Mouse (Mus musculus): Measurements from ENCODE around the gene Relb. TPM values are rescaled to one million over a fixed set of nuclear protein-coding genes. Genes with fewer than 3 reads are reported as not detected.
A peak's percentile ranks its signal among the peaks of the same experiment; 100 is the strongest.

Gene Relb
- polyA plus RNA-seq, 2 experiments: 9.8 to 13.4 TPM

- Histone ChIP-seq H3K27ac (replicated peaks; ENCODE audit: low read depth, low read length) (peak within 1 kb of the TSS; percentile 88), H3K9ac (ENCODE audit: low read depth, low read length, severe bottlenecking) (peak within 1 kb of the TSS; percentile 97), H3K4me1 (ENCODE audit: control insufficient read depth, insufficient read depth, low read length) (peaks cover 14% of the 10 kb centered on the region), H3K9me3 (ENCODE audit: control insufficient read depth, low read length) (no peaks in the 10 kb centered on the region), H3K4me3 (replicated peaks; ENCODE audit: low read length) (peak within 1 kb of the TSS; percentile 100), H3K4me2 (replicated peaks; ENCODE audit: low read depth, low read length, severe bottlenecking) (peak within 1 kb of the TSS; percentile 87), H3K27me3 (ENCODE audit: control insufficient read depth, insufficient read depth, low read length) (no peaks in the 10 kb centered on the region), H3K36me3 (ENCODE audit: control insufficient read depth, insufficient read depth, low read length) (peaks cover 13% of the 10 kb centered on the region; the same call in 1 of the 2 replicates)
- TF ChIP-seq POLR2A (IDR thresholded peaks at IDR 0.05; ENCODE audit: borderline replicate concordance, extremely low read depth, insufficient read depth, insufficient read length): peak; percentile 53; the same call in 1 of the 2 replicates
- WGBS: under 1% methylated on average over 61 of the region's 63 CpGs
- peak; percentile 97 for DNase-seq (ENCODE audit: low spot score)
- peak; percentile 95 for ATAC-seq (ENCODE audit: low FRiP score, low read depth)
Measured at GRCm38 (mm10) chr7:19664955-19665841, 36.0 kb upstream of the Relb start, which contains the start of gene Clptm1. Clptm1 (minus strand) TSS chr7:19665033.

- H3K27me3 ChIP-seq (ENCODE audit: control insufficient read depth, insufficient read depth, low read length): no peaks in the 10 kb centered on the region
- peak overlapping the region; percentile 61 for H3K27ac ChIP-seq (replicated peaks; ENCODE audit: low read depth, low read length)
- ATAC-seq (ENCODE audit: low FRiP score, low read depth) (0 out of 2 replicates have a peak, but pooled peaks have one; percentile 1), DNase-seq (ENCODE audit: low spot score) (no peak)
- H3K9me3 ChIP-seq (ENCODE audit: control insufficient read depth, low read length): no peaks in the 10 kb centered on the region
- H3K9ac ChIP-seq (ENCODE audit: low read depth, low read length, severe bottlenecking): peak overlapping the region; percentile 97
- peak overlapping the region; percentile 87 for H3K4me2 ChIP-seq (replicated peaks; ENCODE audit: low read depth, low read length, severe bottlenecking)
- no peak for TF ChIP-seq POLR2A (IDR thresholded peaks at IDR 0.05; ENCODE audit: borderline replicate concordance, extremely low read depth, insufficient read depth, insufficient read length)
- peaks cover 14% of the 10 kb centered on the region for H3K4me1 ChIP-seq (ENCODE audit: control insufficient read depth, insufficient read depth, low read length)
- peak overlapping the region; percentile 100 for H3K4me3 ChIP-seq (replicated peaks; ENCODE audit: low read length)
- under 1% methylated on average over 26 of the region's 37 CpGs for WGBS
- H3K36me3 ChIP-seq (ENCODE audit: control insufficient read depth, insufficient read depth, low read length): peaks cover 20% of the 10 kb centered on the region
Measured at GRCm38 (mm10) chr7:19664455-19664954, 35.3 kb upstream of the Relb start.

- H3K27me3 ChIP-seq (ENCODE audit: control insufficient read depth, insufficient read depth, low read length): no peaks in the 10 kb centered on the region
Measured at GRCm38 (mm10) chr7:19663940-19664339, 34.7 kb upstream of the Relb start.

GRCm38 (mm10) chr7:19652614-19653013, 23.4 kb upstream of the Relb start:
- H3K4me2 ChIP-seq (replicated peaks; ENCODE audit: low read depth, low read length, severe bottlenecking): no peak overlapping the region

More at GRCm38 (mm10) chr7:19663940-19664339, 34.7 kb upstream of the Relb start:
- Histone ChIP-seq H3K9me3 (ENCODE audit: control insufficient read depth, low read length) (no peaks in the 10 kb centered on the region), H3K36me3 (ENCODE audit: control insufficient read depth, insufficient read depth, low read length) (peaks cover 21% of the 10 kb centered on the region), H3K4me1 (ENCODE audit: control insufficient read depth, insufficient read depth, low read length) (peaks cover 10% of the 10 kb centered on the region), H3K9ac (ENCODE audit: low read depth, low read length, severe bottlenecking) (peak overlapping the region; percentile 97), H3K4me2 (replicated peaks; ENCODE audit: low read depth, low read length, severe bottlenecking) (peak overlapping the region; percentile 87), H3K4me3 (replicated peaks; ENCODE audit: low read length) (peak overlapping the region; percentile 100), H3K27ac (replicated peaks; ENCODE audit: low read depth, low read length) (no peak overlapping the region)
- DNase-seq (ENCODE audit: low spot score) (no peak), ATAC-seq (ENCODE audit: low FRiP score, low read depth) (no peak)
- no peak for TF ChIP-seq POLR2A (IDR thresholded peaks at IDR 0.05; ENCODE audit: borderline replicate concordance, extremely low read depth, insufficient read depth, insufficient read length)
- 13% methylated on average over 8 of the region's 8 CpGs for WGBS

GRCm38 (mm10) chr7:19651063-19651786, 22.0 kb upstream of the Relb start:
- ATAC-seq (ENCODE audit: low FRiP score, low read depth) (no peak), DNase-seq (ENCODE audit: low spot score) (no peak)
- H3K4me1 ChIP-seq (ENCODE audit: control insufficient read depth, insufficient read depth, low read length): no peaks in the 10 kb centered on the region
- H3K27ac ChIP-seq (replicated peaks; ENCODE audit: low read depth, low read length): no peak overlapping the region
- no peak overlapping the region for H3K9ac ChIP-seq (ENCODE audit: low read depth, low read length, severe bottlenecking)
- no peaks in the 10 kb centered on the region for H3K9me3 ChIP-seq (ENCODE audit: control insufficient read depth, low read length)
- H3K27me3 ChIP-seq (ENCODE audit: control insufficient read depth, insufficient read depth, low read length): no peaks in the 10 kb centered on the region
- WGBS: 90% methylated on average over 6 of the region's 6 CpGs
- TF ChIP-seq POLR2A (IDR thresholded peaks at IDR 0.05; ENCODE audit: borderline replicate concordance, extremely low read depth, insufficient read depth, insufficient read length): no peak
- peaks cover 78% of the 10 kb centered on the region for H3K36me3 ChIP-seq (ENCODE audit: control insufficient read depth, insufficient read depth, low read length)
- no peak overlapping the region for H3K4me2 ChIP-seq (replicated peaks; ENCODE audit: low read depth, low read length, severe bottlenecking)
- no peak overlapping the region for H3K4me3 ChIP-seq (replicated peaks; ENCODE audit: low read length)

More at GRCm38 (mm10) chr7:19652614-19653013, 23.4 kb upstream of the Relb start:
- no peak for ATAC-seq (ENCODE audit: low FRiP score, low read depth)
- Histone ChIP-seq H3K4me3 (replicated peaks; ENCODE audit: low read length) (no peak overlapping the region), H3K4me1 (ENCODE audit: control insufficient read depth, insufficient read depth, low read length) (no peaks in the 10 kb centered on the region), H3K36me3 (ENCODE audit: control insufficient read depth, insufficient read depth, low read length) (peaks cover 68% of the 10 kb centered on the region), H3K9me3 (ENCODE audit: control insufficient read depth, low read length) (no peaks in the 10 kb centered on the region), H3K9ac (ENCODE audit: low read depth, low read length, severe bottlenecking) (no peak overlapping the region), H3K27ac (replicated peaks; ENCODE audit: low read depth, low read length) (no peak overlapping the region), H3K27me3 (ENCODE audit: control insufficient read depth, insufficient read depth, low read length) (no peaks in the 10 kb centered on the region)
- DNase-seq (ENCODE audit: low spot score): no peak
- no peak for TF ChIP-seq POLR2A (IDR thresholded peaks at IDR 0.05; ENCODE audit: borderline replicate concordance, extremely low read depth, insufficient read depth, insufficient read length)
- 96% methylated on average over 2 of the region's 2 CpGs for WGBS

Data from limb, embryonic 14.5 days (tissue).